Mouse (Mus musculus): ENCODE measurements around the gene 1700012B07Rik. TPM values are rescaled to one million over a fixed set of nuclear protein-coding genes. Genes with fewer than 3 reads are reported as not detected.
A peak's percentile ranks its signal among the peaks of the same experiment; 100 is the strongest.

1700012B07Rik gene
- polyA plus RNA-seq, 1 experiment from 2014 or later: not detected

- Histone ChIP-seq H3K4me3 (replicated peaks) (no peak overlapping the region), H3K4me2 (no peak overlapping the region), H3K36me3 (replicated peaks) (no peaks in the 10 kb centered on the region), H3K27ac (replicated peaks) (no peak overlapping the region), H3K4me1 (replicated peaks) (no peaks in the 10 kb centered on the region), H3K9me3 (replicated peaks) (no peaks in the 10 kb centered on the region), H3K27me3 (no peaks in the 10 kb centered on the region), H3K9ac (no peak overlapping the region)
- ATAC-seq (ENCODE audit: insufficient read depth): no peak
- WGBS (ENCODE audit: insufficient replicate concordance): 58% methylated on average over 7 of the region's 7 CpGs
These were observed 18.5 kb upstream of the 1700012B07Rik start for GRCm38 (mm10) chr11:109846343-109846742.

- WGBS (ENCODE audit: insufficient replicate concordance): 44% methylated on average over 4 of the region's 4 CpGs
- H3K36me3 ChIP-seq (replicated peaks): no peaks in the 10 kb centered on the region
These were observed 17.8 kb upstream of the 1700012B07Rik start for GRCm38 (mm10) chr11:109845601-109846000.

GRCm38 (mm10) chr11:109844466-109844865 is 16.6 kb upstream of the 1700012B07Rik start:
- 53% methylated on average over 5 of the region's 5 CpGs for WGBS (ENCODE audit: insufficient replicate concordance)
- H3K4me1 ChIP-seq (replicated peaks): no peaks in the 10 kb centered on the region
- ATAC-seq (ENCODE audit: insufficient read depth): no peak
- no peak overlapping the region for H3K4me2 ChIP-seq
- H3K9me3 ChIP-seq (replicated peaks): no peaks in the 10 kb centered on the region
- H3K4me3 ChIP-seq (replicated peaks): no peak overlapping the region
- H3K36me3 ChIP-seq (replicated peaks): no peaks in the 10 kb centered on the region
- H3K27ac ChIP-seq (replicated peaks): no peak overlapping the region
- H3K9ac ChIP-seq: no peak overlapping the region
- H3K27me3 ChIP-seq: no peaks in the 10 kb centered on the region

More at GRCm38 (mm10) chr11:109845601-109846000, 17.8 kb upstream of the 1700012B07Rik start:
- Histone ChIP-seq H3K9me3 (replicated peaks) (no peaks in the 10 kb centered on the region), H3K4me2 (no peak overlapping the region), H3K4me1 (replicated peaks) (no peaks in the 10 kb centered on the region), H3K9ac (no peak overlapping the region), H3K4me3 (replicated peaks) (no peak overlapping the region), H3K27me3 (no peaks in the 10 kb centered on the region), H3K27ac (replicated peaks) (no peak overlapping the region)
- ATAC-seq (ENCODE audit: insufficient read depth): no peak

DNA sequence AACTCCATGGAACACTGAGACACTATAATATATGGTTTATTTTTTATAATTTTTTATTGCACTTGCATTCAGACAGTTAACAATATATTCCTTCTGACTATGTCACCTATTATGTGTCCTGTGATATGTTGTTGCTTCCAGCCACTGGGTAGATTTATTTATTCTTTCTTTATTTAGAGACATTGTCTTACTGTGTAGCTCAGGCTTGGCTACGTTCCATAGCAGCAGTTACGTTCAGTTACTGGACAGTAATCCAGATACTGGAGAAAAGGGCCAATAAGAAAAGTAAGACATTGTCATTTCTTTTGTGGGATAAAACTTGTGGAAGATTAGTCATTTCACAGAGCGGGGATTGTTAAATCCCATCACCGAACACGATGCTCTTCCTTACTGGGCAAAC is 2.5 kb upstream of the 1700012B07Rik start:
- H3K4me2 ChIP-seq: no peak overlapping the region
- H3K27me3 ChIP-seq: no peaks in the 10 kb centered on the region
- H3K9ac ChIP-seq: no peak overlapping the region
- 71% methylated on average over 5 of the region's 5 CpGs for WGBS (ENCODE audit: insufficient replicate concordance)
- H3K36me3 ChIP-seq (replicated peaks): no peaks in the 10 kb centered on the region
- no peaks in the 10 kb centered on the region for H3K4me1 ChIP-seq (replicated peaks)
- no peak for ATAC-seq (ENCODE audit: insufficient read depth)
- H3K4me3 ChIP-seq (replicated peaks): no peak overlapping the region
- no peak overlapping the region for H3K27ac ChIP-seq (replicated peaks)
- H3K9me3 ChIP-seq (replicated peaks): no peaks in the 10 kb centered on the region

- Histone ChIP-seq H3K4me1 (replicated peaks) (0 out of 2 replicates have a peak, but pooled peaks cover 2% of the 10 kb centered on the region), H3K9ac (no peak overlapping the region), H3K27ac (replicated peaks) (peak overlapping the region; percentile 57), H3K4me2 (no peak overlapping the region), H3K36me3 (replicated peaks) (no peaks in the 10 kb centered on the region), H3K4me3 (replicated peaks) (no peak overlapping the region), H3K27me3 (no peaks in the 10 kb centered on the region), H3K9me3 (replicated peaks) (no peaks in the 10 kb centered on the region)
- 19% methylated on average over 6 of the region's 6 CpGs for WGBS (ENCODE audit: insufficient replicate concordance)
- ATAC-seq (ENCODE audit: insufficient read depth): peak; percentile 67
These were observed 5.6 kb downstream of the 1700012B07Rik start for GRCm38 (mm10) chr11:109822280-109822679.

DNA sequence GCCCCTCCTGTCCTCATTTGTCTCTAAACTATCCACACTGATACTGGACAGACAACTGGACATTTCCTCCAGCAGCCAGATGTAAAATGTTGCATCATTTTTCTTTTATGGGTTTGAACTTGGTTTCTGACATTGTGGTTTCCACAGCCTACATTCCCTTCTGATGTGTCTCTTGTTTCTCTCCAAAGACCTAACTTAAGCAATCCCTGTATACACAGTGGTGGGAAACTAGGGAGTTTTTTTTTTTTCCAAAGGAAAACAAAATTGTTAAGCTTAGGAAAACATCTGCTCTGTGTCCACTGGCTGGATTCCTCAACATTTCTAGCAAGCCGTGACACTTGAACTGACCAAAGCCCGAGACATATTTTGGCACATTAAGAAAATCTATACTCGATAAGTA is 10.4 kb downstream of the 1700012B07Rik start:
- no peak overlapping the region for H3K9ac ChIP-seq
- H3K4me3 ChIP-seq (replicated peaks): no peak overlapping the region
- H3K4me2 ChIP-seq: no peak overlapping the region
- H3K9me3 ChIP-seq (replicated peaks): no peaks in the 10 kb centered on the region
- 0 out of 2 replicates have a peak, but pooled peaks cover 2% of the 10 kb centered on the region for H3K4me1 ChIP-seq (replicated peaks)
- no peak for ATAC-seq (ENCODE audit: insufficient read depth)
- H3K27me3 ChIP-seq: no peaks in the 10 kb centered on the region
- no peaks in the 10 kb centered on the region for H3K36me3 ChIP-seq (replicated peaks)
- no peak overlapping the region for H3K27ac ChIP-seq (replicated peaks)
- 63% methylated on average over 3 of the region's 3 CpGs for WGBS (ENCODE audit: insufficient replicate concordance)

DNA sequence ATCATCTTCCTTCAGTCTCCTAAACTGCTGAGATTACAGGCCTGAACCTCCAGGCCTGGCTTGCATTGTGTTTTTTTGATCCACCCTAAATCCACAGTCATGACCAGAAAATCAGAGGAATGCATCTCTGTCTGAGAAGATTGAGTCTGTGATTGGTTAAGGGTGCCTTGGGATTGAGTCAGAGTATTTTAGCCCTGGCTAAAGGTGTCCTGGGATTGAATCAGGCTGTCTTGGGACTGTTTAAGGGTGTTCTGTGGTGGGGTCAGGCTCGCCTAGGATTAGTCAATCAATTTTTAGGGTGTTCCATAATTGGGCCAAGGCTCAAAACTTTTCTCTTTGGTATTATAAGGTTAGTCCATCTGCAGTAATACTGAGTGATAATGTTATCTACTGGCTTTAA is 10.9 kb downstream of the 1700012B07Rik start:
- H3K9me3 ChIP-seq (replicated peaks): no peaks in the 10 kb centered on the region
- H3K4me3 ChIP-seq (replicated peaks): no peak overlapping the region
- no peak overlapping the region for H3K4me2 ChIP-seq
- H3K27ac ChIP-seq (replicated peaks): no peak overlapping the region
- H3K4me1 ChIP-seq (replicated peaks): 0 out of 2 replicates have a peak, but pooled peaks cover 2% of the 10 kb centered on the region
- H3K9ac ChIP-seq: no peak overlapping the region
- ATAC-seq (ENCODE audit: insufficient read depth): no peak
- H3K36me3 ChIP-seq (replicated peaks): no peaks in the 10 kb centered on the region
- WGBS (ENCODE audit: insufficient replicate concordance): 38% methylated on average over 1 of the region's 1 CpGs
- no peaks in the 10 kb centered on the region for H3K27me3 ChIP-seq

- no peak overlapping the region for H3K9ac ChIP-seq
- 55% methylated on average over 2 of the region's 2 CpGs for WGBS (ENCODE audit: insufficient replicate concordance)
- no peak for ATAC-seq (ENCODE audit: insufficient read depth)
These were observed 16.1 kb downstream of the 1700012B07Rik start for GRCm38 (mm10) chr11:109811721-109812120.

GRCm38 (mm10) chr11:109809175-109809855 is 18.5 kb downstream of the 1700012B07Rik start:
- Histone ChIP-seq H3K4me2 (no peak overlapping the region), H3K36me3 (replicated peaks) (no peaks in the 10 kb centered on the region), H3K4me1 (replicated peaks) (no peaks in the 10 kb centered on the region), H3K27me3 (no peaks in the 10 kb centered on the region), H3K4me3 (replicated peaks) (no peak overlapping the region), H3K9ac (no peak overlapping the region), H3K27ac (replicated peaks) (no peak overlapping the region), H3K9me3 (replicated peaks) (no peaks in the 10 kb centered on the region)
- no peak for ATAC-seq (ENCODE audit: insufficient read depth)
- 55% methylated on average over 4 of the region's 4 CpGs for WGBS (ENCODE audit: insufficient replicate concordance)

More at GRCm38 (mm10) chr11:109811721-109812120, 16.1 kb downstream of the 1700012B07Rik start:
- Histone ChIP-seq H3K9me3 (replicated peaks) (no peaks in the 10 kb centered on the region), H3K4me1 (replicated peaks) (no peaks in the 10 kb centered on the region), H3K4me2 (no peak overlapping the region), H3K27ac (replicated peaks) (no peak overlapping the region), H3K36me3 (replicated peaks) (no peaks in the 10 kb centered on the region), H3K27me3 (no peaks in the 10 kb centered on the region), H3K4me3 (replicated peaks) (no peak overlapping the region)

DNA sequence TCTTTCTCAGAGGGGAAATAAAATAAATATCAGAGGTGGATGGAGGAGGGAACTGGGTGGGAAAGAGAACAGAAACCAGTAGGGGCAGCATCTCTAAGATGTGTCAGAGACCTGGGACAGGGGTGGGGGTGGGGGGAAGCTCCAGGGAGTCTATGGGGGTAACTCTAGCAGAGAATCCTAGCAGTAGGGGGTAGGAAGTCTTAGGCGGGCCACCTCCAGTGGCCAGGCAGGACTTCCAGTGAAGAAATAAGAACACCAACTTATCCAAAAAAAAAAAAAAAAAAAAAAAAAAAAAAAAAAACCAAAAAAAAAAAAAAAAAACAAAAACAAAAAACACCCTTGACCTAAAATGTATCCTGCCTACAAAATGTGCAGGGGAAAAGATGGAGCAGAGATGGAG is 26.3 kb downstream of the 1700012B07Rik start:
- Histone ChIP-seq H3K9ac (no peak overlapping the region), H3K9me3 (replicated peaks) (no peaks in the 10 kb centered on the region), H3K4me3 (replicated peaks) (no peak overlapping the region), H3K4me1 (replicated peaks) (no peaks in the 10 kb centered on the region), H3K36me3 (replicated peaks) (no peaks in the 10 kb centered on the region), H3K27ac (replicated peaks) (no peak overlapping the region), H3K27me3 (no peaks in the 10 kb centered on the region), H3K4me2 (no peak overlapping the region)
- no peak for ATAC-seq (ENCODE audit: insufficient read depth)
- WGBS (ENCODE audit: insufficient replicate concordance): 62% methylated on average over 1 of the region's 1 CpGs

GRCm38 (mm10) chr11:109797531-109797930 is 30.3 kb downstream of the 1700012B07Rik start:
- Histone ChIP-seq H3K9ac (no peak overlapping the region), H3K4me2 (no peak overlapping the region), H3K36me3 (replicated peaks) (no peaks in the 10 kb centered on the region), H3K27ac (replicated peaks) (no peak overlapping the region), H3K27me3 (no peaks in the 10 kb centered on the region), H3K9me3 (replicated peaks) (no peaks in the 10 kb centered on the region), H3K4me1 (replicated peaks) (no peaks in the 10 kb centered on the region), H3K4me3 (replicated peaks) (no peak overlapping the region)
- ATAC-seq (ENCODE audit: insufficient read depth): no peak
- WGBS (ENCODE audit: insufficient replicate concordance): 67% methylated on average over 6 of the region's 6 CpGs

- H3K36me3 ChIP-seq (replicated peaks): no peaks in the 10 kb centered on the region
- no peak overlapping the region for H3K27ac ChIP-seq (replicated peaks)
- H3K27me3 ChIP-seq: no peaks in the 10 kb centered on the region
- ATAC-seq (ENCODE audit: insufficient read depth): no peak
- no peak overlapping the region for H3K9ac ChIP-seq
- no peaks in the 10 kb centered on the region for H3K9me3 ChIP-seq (replicated peaks)
- 30% methylated on average over 2 of the region's 2 CpGs for WGBS (ENCODE audit: insufficient replicate concordance)
- no peaks in the 10 kb centered on the region for H3K4me1 ChIP-seq (replicated peaks)
- no peak overlapping the region for H3K4me3 ChIP-seq (replicated peaks)
- H3K4me2 ChIP-seq: no peak overlapping the region
These were observed 32.3 kb downstream of the 1700012B07Rik start for GRCm38 (mm10) chr11:109795536-109795935.

Measured in liver, embryonic 15.5 days (tissue).